Mouse (Mus musculus) heart, postnatal 0 days (tissue): ENCODE measurements around the gene Kctd14. TPM values are rescaled to one million over a fixed set of nuclear protein-coding genes. Genes with fewer than 3 reads are reported as not detected.

Experiments
- ATAC-seq: fragments of 200-750 bp; cut with Nextera tagmentation; 2 replicates; pipeline ENCODE4 v1.8.0; 2017; ENCODE audit warnings: low read depth, moderate number of reproducible peaks, moderate library complexity; ENCODE audit not compliant: insufficient read depth
- DNase-seq: peaks from one replicate; pipeline ENCODE4 v3.0.0-alpha.2; 2016; ENCODE audit warnings: low spot score
- H3K27ac ChIP-seq: fragments of 300-500 bp; sonication (generic); 2 replicates; pipeline ENCODE4 v1.5.1; 2014; ENCODE audit warnings: low read depth, mild to moderate bottlenecking
- H3K27me3 ChIP-seq: fragments of 300-500 bp; sonication (generic); 2 replicates; pipeline ENCODE4 v1.6.1; 2014; ENCODE audit warnings: low read length, mixed read lengths; ENCODE audit not compliant: control insufficient read depth, insufficient read depth
- H3K36me3 ChIP-seq: fragments of 300-500 bp; sonication (generic); replicated peaks from 2 replicates; pipeline ENCODE4 v1.6.1; 2014; ENCODE audit warnings: low read length, mixed read lengths; ENCODE audit not compliant: control insufficient read depth, insufficient read depth
- H3K4me1 ChIP-seq: fragments of 300-500 bp; sonication (generic); 2 replicates; pipeline ENCODE4 v1.6.1; 2014; ENCODE audit warnings: antibody characterized with exemption; ENCODE audit not compliant: control insufficient read depth, insufficient read depth
- H3K4me2 ChIP-seq: fragments of 300-500 bp; sonication (generic); 2 replicates; pipeline ENCODE4 v1.6.1; 2014; ENCODE audit warnings: low read depth, mild to moderate bottlenecking, low read length, moderate library complexity
- H3K4me3 ChIP-seq: fragments of 300-500 bp; sonication (generic); 2 replicates; pipeline ENCODE4 v1.5.1; 2014; ENCODE audit warnings: low read depth, low read length
- H3K9ac ChIP-seq: fragments of 300-500 bp; sonication (generic); replicated peaks from 2 replicates; pipeline ENCODE4 v1.6.1; 2014; ENCODE audit warnings: low read depth, low read length, mixed read lengths
- H3K9me3 ChIP-seq: fragments of 300-500 bp; sonication (generic); replicated peaks from 2 replicates; pipeline ENCODE4 v1.6.1; 2016; ENCODE audit warnings: low read length; ENCODE audit not compliant: control insufficient read depth
- CTCF ChIP-seq: IDR thresholded peaks from 2 replicates; pipeline ENCODE4 v1.5.1; 2016; ENCODE audit warnings: antibody characterized with exemption, control low read depth, low read depth
- EP300 ChIP-seq: IDR thresholded peaks from 2 replicates; pipeline ENCODE4 v1.6.1; 2016; ENCODE audit warnings: antibody characterized with exemption, low read depth
- WGBS: fragments of 180-500 bp; shearing (Covaris S2); extraction: QIAGEN DNeasy Blood & Tissue Kit; methylation state at CpG from one replicate; pipeline ENCODE4 v1.1.7; 2014; 5-methylcytosine and 5-hydroxymethylcytosine counted together
- polyA plus RNA-seq: library from polyadenylated mRNA; unstranded; fragments of >200 nt; fragmentation: Nextera tagmentation; extraction: Ambion mirVana; gene quantifications from 2 replicates; pipeline ENCODE4 v1.2.1, GENCODE M21; 2015
- total RNA-seq: library from RNA; depleted of rRNA; stranded (reverse); fragments of >200 nt; gene quantifications from 2 replicates; pipeline ENCODE4 v1.2.3, GENCODE M21; 2014; ENCODE audit warnings: low replicate concordance

Kctd14 gene
- total and polyA plus RNA-seq, 2 experiments from 2014 or later: 0.34 TPM; not detected in 1

DNA sequence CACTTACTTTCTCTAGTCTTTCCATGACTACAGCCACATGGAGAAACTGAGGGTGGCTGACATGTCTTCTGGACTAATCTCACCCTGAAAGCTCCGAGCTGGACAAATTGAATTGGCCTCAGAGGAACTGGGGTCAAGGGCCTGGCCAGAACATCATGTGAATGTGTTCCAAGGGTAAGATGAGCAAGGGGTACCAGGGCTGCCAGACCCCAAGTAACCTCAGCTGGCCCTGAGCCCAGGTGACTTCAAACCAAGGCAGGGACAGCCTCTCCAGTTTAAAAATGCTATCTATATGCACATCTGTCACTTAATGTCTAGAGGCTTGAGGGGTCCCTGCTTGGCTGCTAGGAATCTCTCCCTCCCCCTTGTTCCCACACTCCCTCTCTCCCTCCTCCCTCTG lies 30.7 kb upstream of the Kctd14 start:
- no peaks in the 10 kb centered on the region for H3K36me3 ChIP-seq
- WGBS: 68% methylated on average over 1 of the region's 1 CpGs
- TF ChIP-seq EP300 (no peak), CTCF (no peak)
- no peaks in the 10 kb centered on the region for H3K27me3 ChIP-seq
- no peak overlapping the region for H3K4me2 ChIP-seq
- no peaks in the 10 kb centered on the region for H3K9me3 ChIP-seq
- DNase-seq: no peak
- no peak overlapping the region for H3K4me3 ChIP-seq
- peaks cover 17% of the 10 kb centered on the region for H3K4me1 ChIP-seq
- peak overlapping the region; percentile 26; the same call in 1 of the 2 replicates for H3K9ac ChIP-seq
- H3K27ac ChIP-seq: no peak overlapping the region
- no peak for ATAC-seq

DNA sequence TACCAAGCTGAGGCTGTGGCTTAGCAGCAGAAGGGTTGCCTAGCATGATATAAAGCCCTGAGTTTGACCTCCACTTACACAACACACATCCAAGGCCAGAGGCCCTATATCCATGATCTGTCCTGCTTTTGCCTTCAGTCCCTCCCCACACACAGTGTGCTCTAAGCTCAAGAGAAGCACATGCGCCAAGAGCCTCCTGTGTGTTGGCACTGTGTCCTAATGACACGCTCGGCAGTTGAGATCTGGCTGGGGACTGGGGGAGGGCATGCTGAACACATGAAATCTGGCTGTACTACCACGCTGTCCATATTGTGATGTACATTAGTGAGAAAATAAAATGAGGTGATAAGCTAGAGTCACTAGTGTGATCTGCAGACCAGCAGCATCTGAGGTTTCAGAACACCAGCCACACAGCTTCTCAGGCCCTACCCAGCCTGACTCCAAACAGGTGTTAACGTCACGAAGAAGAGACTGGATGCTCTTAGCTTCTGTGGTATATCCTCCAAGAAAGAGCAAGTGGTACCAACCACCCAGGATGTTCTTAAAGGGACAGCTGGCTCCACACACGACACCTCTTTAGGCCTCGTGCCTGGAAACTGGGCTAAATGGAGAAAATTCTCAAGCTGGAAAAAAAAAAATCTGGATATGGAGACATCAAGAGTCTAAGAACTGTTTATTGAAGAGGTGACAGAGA lies 30.0 kb upstream of the Kctd14 start:
- Histone ChIP-seq H3K27ac (no peak overlapping the region; the same call in 1 of the 2 replicates), H3K36me3 (no peaks in the 10 kb centered on the region), H3K4me3 (no peak overlapping the region), H3K9me3 (no peaks in the 10 kb centered on the region), H3K9ac (peak overlapping the region; percentile 26; the same call in 1 of the 2 replicates), H3K4me2 (no peak overlapping the region), H3K4me1 (peaks cover 15% of the 10 kb centered on the region), H3K27me3 (no peaks in the 10 kb centered on the region)
- WGBS: 61% methylated on average over 8 of the region's 8 CpGs
- no peak for TF ChIP-seq EP300
- TF ChIP-seq CTCF: no peak
- DNase-seq (no peak), ATAC-seq (peak; percentile 55)

DNA sequence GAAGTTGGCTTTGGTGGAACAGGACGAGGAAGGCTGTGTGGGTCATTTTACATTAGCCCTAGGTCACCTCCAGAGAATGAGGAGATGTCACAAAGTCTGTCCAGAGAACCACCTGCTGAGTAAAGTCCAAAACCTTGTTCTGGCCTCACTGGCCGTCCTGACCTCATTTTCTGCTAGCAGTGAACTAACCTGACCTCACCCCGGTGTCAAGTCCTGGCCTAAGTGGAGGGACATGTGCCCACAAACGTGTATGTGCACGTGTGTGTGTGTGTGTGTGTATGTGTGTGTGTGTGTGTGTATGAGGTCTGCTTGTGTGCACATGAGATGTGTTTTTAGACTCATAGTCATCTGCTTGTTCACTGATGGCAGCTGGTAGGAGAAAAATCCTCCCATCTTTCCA lies 27.4 kb upstream of the Kctd14 start:
- no peak for DNase-seq
- Histone ChIP-seq H3K27me3 (no peaks in the 10 kb centered on the region), H3K27ac (no peak overlapping the region), H3K9me3 (no peaks in the 10 kb centered on the region), H3K4me3 (no peak overlapping the region), H3K4me1 (peaks cover 11% of the 10 kb centered on the region; the same call in 1 of the 2 replicates), H3K36me3 (no peaks in the 10 kb centered on the region), H3K9ac (no peak overlapping the region), H3K4me2 (no peak overlapping the region)
- ATAC-seq: no peak
- TF ChIP-seq EP300 (no peak), CTCF (no peak)
- WGBS: 42% methylated on average over 5 of the region's 5 CpGs

DNA sequence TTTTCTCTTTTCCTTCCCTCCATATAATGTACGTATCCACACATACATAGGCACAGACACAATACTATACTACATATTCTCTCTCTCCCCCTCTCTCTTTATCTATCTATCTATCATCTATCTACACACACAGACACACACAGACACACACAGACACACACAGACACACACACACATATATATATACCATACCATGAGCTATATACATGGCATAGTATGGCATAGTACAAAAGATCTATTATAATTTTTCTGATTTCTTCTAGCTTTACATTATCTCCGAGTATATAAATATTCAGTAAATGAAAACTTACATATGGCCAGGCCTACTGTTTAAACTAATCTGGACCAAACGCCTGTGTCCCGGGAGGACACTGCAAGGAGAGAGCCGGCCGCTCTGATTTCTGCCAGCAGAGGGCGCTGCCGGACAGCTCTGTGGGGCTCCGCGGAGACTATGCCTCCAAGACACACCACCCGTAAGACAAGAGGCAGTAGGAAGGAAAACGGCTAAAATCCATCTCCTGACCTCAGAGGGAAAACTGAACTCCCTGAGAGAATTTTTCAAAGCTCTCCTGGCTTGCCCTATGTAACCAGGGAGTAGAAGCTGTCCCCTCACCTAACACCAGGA lies 26.4 kb upstream of the Kctd14 start:
- DNase-seq: peak; percentile 69
- TF ChIP-seq EP300 (no peak), CTCF (peak; percentile 92)
- ATAC-seq: peak; percentile 82
- no peaks in the 10 kb centered on the region for H3K9me3 ChIP-seq
- H3K9ac ChIP-seq: no peak overlapping the region
- H3K36me3 ChIP-seq: no peaks in the 10 kb centered on the region
- no peaks in the 10 kb centered on the region for H3K27me3 ChIP-seq
- 8% methylated on average over 12 of the region's 12 CpGs for WGBS
- no peak overlapping the region for H3K4me3 ChIP-seq
- H3K4me2 ChIP-seq: no peak overlapping the region
- peaks cover 11% of the 10 kb centered on the region; the same call in 1 of the 2 replicates for H3K4me1 ChIP-seq
- no peak overlapping the region for H3K27ac ChIP-seq

DNA sequence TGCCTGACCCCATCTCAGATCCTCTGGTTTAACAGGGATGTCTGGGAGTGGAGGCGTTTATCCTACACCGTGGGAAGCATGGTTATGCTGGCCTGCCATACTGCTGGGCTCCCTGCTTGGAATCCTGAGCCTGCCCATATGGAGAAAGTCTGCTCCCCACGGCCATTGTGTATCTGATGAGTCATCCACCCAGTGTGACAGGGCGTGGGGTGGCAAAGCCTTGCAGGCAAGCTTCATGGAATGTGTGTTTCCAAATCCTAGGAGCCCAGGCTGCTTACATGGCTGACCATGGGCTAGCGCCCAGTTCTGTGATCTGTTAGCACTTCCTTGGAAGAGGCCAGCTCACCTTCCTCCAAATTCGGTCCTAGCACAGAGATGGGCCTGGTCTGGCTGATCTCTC lies 24.6 kb upstream of the Kctd14 start:
- no peak overlapping the region for H3K4me3 ChIP-seq
- DNase-seq (no peak), ATAC-seq (no peak)
- no peaks in the 10 kb centered on the region for H3K9me3 ChIP-seq
- H3K4me2 ChIP-seq: no peak overlapping the region
- H3K4me1 ChIP-seq: no peaks in the 10 kb centered on the region
- H3K9ac ChIP-seq: no peak overlapping the region
- no peak overlapping the region for H3K27ac ChIP-seq
- H3K27me3 ChIP-seq: no peaks in the 10 kb centered on the region
- no peaks in the 10 kb centered on the region for H3K36me3 ChIP-seq
- TF ChIP-seq CTCF (no peak), EP300 (no peak)
- 50% methylated on average over 6 of the region's 6 CpGs for WGBS

DNA sequence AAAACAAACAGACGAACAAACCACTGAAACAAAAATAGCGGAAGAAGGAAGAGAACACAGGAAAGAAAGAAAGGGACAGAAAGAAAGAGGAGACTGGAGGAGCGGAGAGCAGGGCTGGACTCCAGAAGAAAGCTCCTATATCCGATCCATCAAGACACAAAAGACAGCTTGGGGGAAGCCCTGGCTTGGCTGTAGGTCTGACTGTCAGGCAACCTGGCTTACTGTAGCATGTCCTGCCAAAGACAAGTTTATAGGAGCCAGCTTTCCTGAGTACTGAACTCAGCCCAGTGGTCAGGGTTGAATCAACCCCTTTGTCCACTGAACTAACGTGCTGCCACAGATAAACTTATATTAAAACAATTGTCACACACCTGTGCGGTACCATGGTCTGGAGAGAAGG lies 23.8 kb upstream of the Kctd14 start:
- Histone ChIP-seq H3K27me3 (no peaks in the 10 kb centered on the region), H3K9me3 (no peaks in the 10 kb centered on the region)
- TF ChIP-seq EP300 (no peak), CTCF (no peak)

More for the DNA sequence above, 23.8 kb upstream of the Kctd14 start:
- ATAC-seq (no peak), DNase-seq (no peak)
- Histone ChIP-seq H3K4me3 (no peak overlapping the region), H3K36me3 (no peaks in the 10 kb centered on the region), H3K9ac (no peak overlapping the region), H3K4me1 (no peaks in the 10 kb centered on the region), H3K27ac (no peak overlapping the region), H3K4me2 (no peak overlapping the region)
- WGBS: 75% methylated on average over 6 of the region's 6 CpGs
